Mouse (Mus musculus) forebrain, embryonic 14.5 days (tissue): ENCODE measurements around the gene Thap4. TPM values are rescaled to one million over a fixed set of nuclear protein-coding genes. Genes with fewer than 3 reads are reported as not detected.

Experiments
- ATAC-seq: fragments of 200-750 bp; cut with Nextera tagmentation; 2 replicates; pipeline ENCODE4 v1.8.0; 2017; ENCODE audit warnings: mild to moderate bottlenecking, moderate library complexity
- DNase-seq: peaks from one replicate; pipeline ENCODE4 v3.0.0-alpha.2; 2015; ENCODE audit warnings: low spot score
- H3K27ac ChIP-seq: fragments of 300-500 bp; sonication (generic); 2 replicates; pipeline ENCODE4 v1.5.1; 2014; ENCODE audit warnings: low read depth, mild to moderate bottlenecking, control low read depth, low read length, moderate library complexity
- H3K27me3 ChIP-seq: fragments of 300-500 bp; sonication (generic); replicated peaks from 2 replicates; pipeline ENCODE4 v1.6.1; 2014; ENCODE audit warnings: low read length, control low read depth, mixed read lengths; ENCODE audit not compliant: control insufficient read depth, insufficient read depth
- H3K36me3 ChIP-seq: fragments of 300-500 bp; sonication (generic); 2 replicates; pipeline ENCODE4 v1.6.1; 2014; ENCODE audit warnings: low read length, control low read depth; ENCODE audit not compliant: control insufficient read depth, insufficient read depth
- H3K4me1 ChIP-seq: fragments of 300-500 bp; sonication (generic); 2 replicates; pipeline ENCODE4 v1.6.1; 2014; ENCODE audit warnings: antibody characterized with exemption, low read length, control low read depth; ENCODE audit not compliant: control insufficient read depth, insufficient read depth
- H3K4me2 ChIP-seq: fragments of 300-500 bp; sonication (generic); 2 replicates; pipeline ENCODE4 v1.6.1; 2014; ENCODE audit warnings: mild to moderate bottlenecking, control low read depth, low read length
- H3K4me3 ChIP-seq: fragments of 300-500 bp; sonication (generic); 2 replicates; pipeline ENCODE4 v1.5.1; 2014; ENCODE audit warnings: low read depth, low read length, control low read depth
- H3K9ac ChIP-seq: fragments of 300-500 bp; sonication (generic); 2 replicates; pipeline ENCODE4 v1.6.1; 2014; ENCODE audit warnings: mild to moderate bottlenecking, low read length, control low read depth, moderate library complexity
- H3K9me3 ChIP-seq: fragments of 300-500 bp; sonication (generic); replicated peaks from 2 replicates; pipeline ENCODE4 v1.6.1; 2016; ENCODE audit warnings: low read length, control low read depth, mixed read lengths; ENCODE audit not compliant: control insufficient read depth
- WGBS: fragments of 180-500 bp; shearing (Covaris S2); extraction: QIAGEN DNeasy Blood & Tissue Kit; methylation state at CpG from one replicate; pipeline ENCODE4 v1.1.7; 2014; 5-methylcytosine and 5-hydroxymethylcytosine counted together
- polyA plus RNA-seq: library from polyadenylated mRNA; unstranded; fragments of >200 nt; fragmentation: Nextera tagmentation; extraction: Ambion mirVana; gene quantifications from 2 replicates; pipeline ENCODE4 v1.2.1, GENCODE M21; 2014

Thap4 gene
- polyA plus RNA-seq, 1 experiment from 2014 or later: 38.4 TPM

- H3K4me3 ChIP-seq: peak overlapping the region; percentile 96
- peaks cover 15% of the 10 kb centered on the region for H3K4me1 ChIP-seq
- no peaks in the 10 kb centered on the region for H3K27me3 ChIP-seq
- H3K9ac ChIP-seq: peak overlapping the region; percentile 91
- H3K27ac ChIP-seq: peak overlapping the region; percentile 82
- peaks cover 16% of the 10 kb centered on the region for H3K36me3 ChIP-seq
- peak overlapping the region; percentile 86 for H3K4me2 ChIP-seq
- peak; percentile 42 for DNase-seq
- no peaks in the 10 kb centered on the region for H3K9me3 ChIP-seq
- ATAC-seq: peak; percentile 41
- WGBS: under 1% methylated on average over 56 of the region's 59 CpGs
These were observed 622 bp downstream of the Thap4 start for GRCm38 (mm10) chr1:93753911-93754572.

GRCm38 (mm10) chr1:93751290-93751689 lies 3.4 kb downstream of the Thap4 start, which contains the start of gene Atg4b:
TSS of gene Atg4b (plus strand) at chr1:93751500.
- peaks cover 12% of the 10 kb centered on the region for H3K4me1 ChIP-seq
- DNase-seq: no peak

GRCm38 (mm10) chr1:93748539-93748938 lies 6.1 kb downstream of the Thap4 start:
- Histone ChIP-seq H3K9ac (no peak overlapping the region), H3K9me3 (no peaks in the 10 kb centered on the region), H3K4me2 (no peak overlapping the region), H3K27me3 (no peaks in the 10 kb centered on the region), H3K36me3 (peaks cover 26% of the 10 kb centered on the region), H3K4me3 (no peak overlapping the region), H3K4me1 (peaks cover 4% of the 10 kb centered on the region), H3K27ac (no peak overlapping the region)
- ATAC-seq (no peak), DNase-seq (no peak)
- 97% methylated on average over 1 of the region's 1 CpGs for WGBS

More at GRCm38 (mm10) chr1:93751290-93751689, 3.4 kb downstream of the Thap4 start, which contains the start of gene Atg4b:
- Histone ChIP-seq H3K27ac (no peak within 1 kb of the TSS), H3K4me2 (no peak within 1 kb of the TSS), H3K36me3 (peaks cover 26% of the 10 kb centered on the region), H3K4me3 (no peak within 1 kb of the TSS), H3K27me3 (no peaks in the 10 kb centered on the region), H3K9ac (no peak within 1 kb of the TSS), H3K9me3 (no peaks in the 10 kb centered on the region)
- ATAC-seq: no peak
- 75% methylated on average over 6 of the region's 6 CpGs for WGBS

GRCm38 (mm10) chr1:93746179-93746578 lies 8.5 kb downstream of the Thap4 start:
- Histone ChIP-seq H3K4me1 (no peaks in the 10 kb centered on the region), H3K9me3 (no peaks in the 10 kb centered on the region), H3K27ac (no peak overlapping the region), H3K36me3 (peaks cover 26% of the 10 kb centered on the region), H3K4me3 (no peak overlapping the region), H3K4me2 (no peak overlapping the region), H3K27me3 (no peaks in the 10 kb centered on the region), H3K9ac (no peak overlapping the region)
- no peak for DNase-seq
- no peak for ATAC-seq
- WGBS: 86% methylated on average over 5 of the region's 5 CpGs

- no peaks in the 10 kb centered on the region for H3K36me3 ChIP-seq
- H3K4me3 ChIP-seq: no peak overlapping the region
- ATAC-seq (no peak), DNase-seq (no peak)
- no peaks in the 10 kb centered on the region for H3K27me3 ChIP-seq
- no peak overlapping the region for H3K4me2 ChIP-seq
- no peak overlapping the region for H3K27ac ChIP-seq
- H3K9ac ChIP-seq: no peak overlapping the region
- no peaks in the 10 kb centered on the region for H3K9me3 ChIP-seq
- no peaks in the 10 kb centered on the region for H3K4me1 ChIP-seq
These were observed 11.8 kb downstream of the Thap4 start for GRCm38 (mm10) chr1:93742910-93743309.

GRCm38 (mm10) chr1:93741987-93742386 lies 12.7 kb downstream of the Thap4 start:
- ATAC-seq: no peak
- Histone ChIP-seq H3K27me3 (no peaks in the 10 kb centered on the region), H3K36me3 (no peaks in the 10 kb centered on the region), H3K27ac (no peak overlapping the region), H3K4me2 (no peak overlapping the region), H3K4me3 (no peak overlapping the region), H3K9ac (no peak overlapping the region), H3K4me1 (no peaks in the 10 kb centered on the region), H3K9me3 (no peaks in the 10 kb centered on the region)
- WGBS: 91% methylated on average over 4 of the region's 4 CpGs
- DNase-seq: no peak

GRCm38 (mm10) chr1:93740671-93741070 lies 14.0 kb downstream of the Thap4 start:
- Histone ChIP-seq H3K4me1 (no peaks in the 10 kb centered on the region), H3K9ac (no peak overlapping the region), H3K27ac (no peak overlapping the region), H3K4me2 (no peak overlapping the region), H3K36me3 (no peaks in the 10 kb centered on the region), H3K4me3 (no peak overlapping the region), H3K9me3 (no peaks in the 10 kb centered on the region), H3K27me3 (no peaks in the 10 kb centered on the region)
- DNase-seq (no peak), ATAC-seq (no peak)
- 90% methylated on average over 2 of the region's 2 CpGs for WGBS

- no peaks in the 10 kb centered on the region for H3K4me1 ChIP-seq
- H3K4me2 ChIP-seq: no peak overlapping the region
- H3K9ac ChIP-seq: no peak overlapping the region
- H3K27me3 ChIP-seq: no peaks in the 10 kb centered on the region
- ATAC-seq (no peak), DNase-seq (no peak)
- H3K4me3 ChIP-seq: no peak overlapping the region
- WGBS: 98% methylated on average over 5 of the region's 5 CpGs
- no peak overlapping the region for H3K27ac ChIP-seq
- no peaks in the 10 kb centered on the region for H3K36me3 ChIP-seq
- no peaks in the 10 kb centered on the region for H3K9me3 ChIP-seq
These were observed 17.0 kb downstream of the Thap4 start for GRCm38 (mm10) chr1:93737711-93738110.

- no peak overlapping the region for H3K4me3 ChIP-seq
- H3K27me3 ChIP-seq: no peaks in the 10 kb centered on the region
- no peaks in the 10 kb centered on the region for H3K4me1 ChIP-seq
- 89% methylated on average over 3 of the region's 3 CpGs for WGBS
- no peak overlapping the region for H3K9ac ChIP-seq
- no peaks in the 10 kb centered on the region for H3K36me3 ChIP-seq
- ATAC-seq: no peak
- no peak overlapping the region for H3K27ac ChIP-seq
- H3K9me3 ChIP-seq: no peaks in the 10 kb centered on the region
- H3K4me2 ChIP-seq: no peak overlapping the region
- no peak for DNase-seq
These were observed 18.8 kb downstream of the Thap4 start for GRCm38 (mm10) chr1:93735859-93736258.
